Mouse (Mus musculus) kidney, embryonic 16.5 days (tissue): ENCODE data around the gene Thbs1. TPM values are rescaled to one million over a fixed set of nuclear protein-coding genes. Genes with fewer than 3 reads are reported as not detected.

Source experiments
- ATAC-seq: fragments of 200-750 bp; cut with Nextera tagmentation; 2 replicates; pipeline ENCODE4 v1.8.0; 2017; ENCODE audit warnings: moderate TSS enrichment; ENCODE audit not compliant: low FRiP score, low TSS enrichment
- H3K27ac ChIP-seq: fragments of 300-500 bp; sonication (generic); 2 replicates; pipeline ENCODE4 v1.5.1; 2014; ENCODE audit warnings: low read length
- H3K27me3 ChIP-seq: fragments of 300-500 bp; sonication (generic); 2 replicates; pipeline ENCODE4 v1.6.1; 2014; ENCODE audit warnings: low read length, control low read depth, mixed read lengths; ENCODE audit not compliant: insufficient read depth
- H3K36me3 ChIP-seq: fragments of 300-500 bp; sonication (generic); 2 replicates; pipeline ENCODE4 v1.6.1; 2014; ENCODE audit warnings: low read length, control low read depth, mixed read lengths; ENCODE audit not compliant: insufficient read depth
- H3K4me1 ChIP-seq: fragments of 300-500 bp; sonication (generic); 2 replicates; pipeline ENCODE4 v1.6.1; 2014; ENCODE audit warnings: low read length, control low read depth, mixed read lengths; ENCODE audit not compliant: insufficient read depth
- H3K4me2 ChIP-seq: fragments of 300-500 bp; sonication (generic); replicated peaks from 2 replicates; pipeline ENCODE4 v1.6.1; 2014; ENCODE audit warnings: low read depth, low read length
- H3K4me3 ChIP-seq: fragments of 300-500 bp; sonication (generic); 2 replicates; pipeline ENCODE4 v1.5.1; 2014; ENCODE audit warnings: mild to moderate bottlenecking, low read length
- H3K9ac ChIP-seq: fragments of 300-500 bp; sonication (generic); replicated peaks from 2 replicates; pipeline ENCODE4 v1.6.1; 2014; ENCODE audit warnings: low read length
- H3K9me3 ChIP-seq: fragments of 300-500 bp; sonication (generic); 2 replicates; pipeline ENCODE4 v1.6.1; 2016; ENCODE audit warnings: low read length, control low read depth
- WGBS: fragments of 180-500 bp; shearing (Covaris S2); extraction: QIAGEN DNeasy Blood & Tissue Kit; methylation state at CpG from one replicate; pipeline ENCODE4 v1.1.7; 2014; 5-methylcytosine and 5-hydroxymethylcytosine counted together
- polyA plus RNA-seq: library from polyadenylated mRNA; unstranded; fragments of >200 nt; fragmentation: Nextera tagmentation; extraction: Ambion mirVana; gene quantifications from 2 replicates; pipeline ENCODE4 v1.2.1, GENCODE M21; 2015

Gene Thbs1
- polyA plus RNA-seq, 1 experiment from 2014 or later = 54.6 TPM

- peak overlapping the region; percentile 72 for H3K4me3 ChIP-seq
- peak overlapping the region; percentile 96 for H3K4me2 ChIP-seq
- ATAC-seq = no peak
- H3K4me1 ChIP-seq = peaks cover 45% of the 10 kb centered on the region
- 0 out of 2 replicates have a peak overlapping the region, but pooled peaks have one; percentile 29 for H3K27ac ChIP-seq
- H3K27me3 ChIP-seq = no peaks in the 10 kb centered on the region; the same call in 1 of the 2 replicates
- H3K36me3 ChIP-seq = peaks cover 24% of the 10 kb centered on the region
- WGBS = 59% methylated on average over 21 of the region's 21 CpGs
- H3K9ac ChIP-seq = peak overlapping the region; percentile 81
- H3K9me3 ChIP-seq = no peaks in the 10 kb centered on the region
Measured at GRCm38 (mm10) chr2:118112846-118113479, 1.3 kb downstream of the Thbs1 start.

DNA sequence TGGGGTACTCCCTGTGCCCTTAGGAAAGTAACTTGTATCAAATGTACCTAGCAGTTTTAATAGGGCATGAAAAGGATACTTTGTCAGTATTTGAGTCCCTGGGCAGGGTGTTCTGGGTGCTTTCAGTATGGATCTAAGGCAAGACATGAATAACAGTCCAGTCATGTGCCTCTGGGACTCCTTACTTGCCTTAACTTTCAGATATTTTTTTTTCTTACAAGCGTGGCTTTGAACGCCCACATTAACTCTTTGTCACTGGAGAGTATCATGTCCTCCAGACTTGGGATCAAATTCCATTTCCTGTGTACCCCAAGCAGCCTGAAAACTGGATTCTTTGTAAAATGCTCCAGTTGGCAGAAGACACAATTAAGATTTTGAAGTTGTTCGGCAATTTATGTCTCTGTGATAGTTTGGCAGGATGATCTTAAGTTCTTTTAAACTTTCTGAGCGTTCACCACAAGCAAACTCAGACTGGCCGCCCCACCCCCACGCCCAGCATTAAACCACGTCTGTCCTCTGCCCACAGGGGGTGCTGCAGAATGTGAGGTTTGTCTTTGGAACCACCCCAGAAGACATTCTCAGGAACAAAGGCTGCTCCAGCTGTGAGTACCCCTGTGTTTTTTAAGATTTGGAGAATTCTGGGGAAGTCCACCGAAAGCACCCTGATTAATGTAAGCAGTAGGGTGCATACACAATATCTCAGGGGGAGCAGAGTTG, 2.3 kb downstream of the Thbs1 start:
- ATAC-seq = no peak
- Histone ChIP-seq H3K27ac (peak overlapping the region; percentile 19), H3K4me1 (peaks cover 52% of the 10 kb centered on the region)

DNA sequence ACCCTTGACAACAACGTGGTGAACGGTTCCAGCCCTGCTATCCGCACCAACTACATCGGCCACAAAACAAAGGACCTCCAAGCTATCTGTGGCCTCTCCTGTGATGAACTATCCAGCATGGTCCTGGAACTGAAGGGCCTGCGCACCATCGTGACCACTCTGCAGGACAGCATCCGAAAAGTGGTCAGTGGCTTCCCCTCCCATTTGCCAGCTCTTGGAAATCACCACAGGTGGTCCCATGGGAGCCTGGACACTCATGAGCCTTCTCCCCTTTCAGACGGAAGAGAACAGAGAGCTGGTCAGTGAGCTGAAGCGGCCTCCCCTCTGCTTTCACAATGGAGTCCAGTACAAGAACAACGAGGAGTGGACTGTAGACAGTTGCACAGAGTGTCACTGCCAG, 3.0 kb downstream of the Thbs1 start:
- Histone ChIP-seq H3K27ac (peak overlapping the region; percentile 1; the same call in 1 of the 2 replicates), H3K27me3 (no peaks in the 10 kb centered on the region; the same call in 1 of the 2 replicates), H3K9ac (peak overlapping the region; percentile 51), H3K4me1 (peaks cover 52% of the 10 kb centered on the region), H3K4me3 (peak overlapping the region; percentile 72), H3K4me2 (peak overlapping the region; percentile 96), H3K36me3 (peaks cover 41% of the 10 kb centered on the region), H3K9me3 (no peaks in the 10 kb centered on the region)
- 69% methylated on average over 10 of the region's 10 CpGs for WGBS
- no peak for ATAC-seq

More for the DNA sequence above, 2.3 kb downstream of the Thbs1 start:
- H3K9ac ChIP-seq = peak overlapping the region; percentile 51
- peaks cover 34% of the 10 kb centered on the region for H3K36me3 ChIP-seq
- H3K4me2 ChIP-seq = peak overlapping the region; percentile 96
- WGBS = 33% methylated on average over 8 of the region's 8 CpGs
- H3K9me3 ChIP-seq = no peaks in the 10 kb centered on the region
- peak overlapping the region; percentile 72 for H3K4me3 ChIP-seq
- H3K27me3 ChIP-seq = no peaks in the 10 kb centered on the region; the same call in 1 of the 2 replicates

DNA sequence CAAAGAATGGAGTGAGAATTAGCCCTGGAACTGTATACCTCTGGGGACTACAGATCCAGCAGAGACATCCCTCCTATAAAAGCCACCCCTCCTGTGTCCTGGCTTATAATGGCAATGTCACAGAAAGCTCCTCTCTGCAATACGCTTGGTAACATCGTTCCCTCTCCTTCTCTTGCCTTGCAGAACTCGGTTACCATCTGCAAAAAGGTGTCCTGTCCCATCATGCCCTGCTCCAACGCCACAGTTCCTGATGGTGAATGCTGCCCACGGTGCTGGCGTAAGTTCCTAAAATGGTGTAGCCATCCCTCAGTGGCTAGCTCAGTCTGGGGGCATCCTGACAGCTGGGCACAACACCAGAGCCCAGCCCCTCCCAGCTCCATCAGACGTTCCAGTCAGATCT, 4.0 kb downstream of the Thbs1 start:
- peak overlapping the region; percentile 26; the same call in 1 of the 2 replicates for H3K9ac ChIP-seq
- H3K4me2 ChIP-seq = no peak overlapping the region
- H3K27me3 ChIP-seq = no peaks in the 10 kb centered on the region; the same call in 1 of the 2 replicates
- no peaks in the 10 kb centered on the region for H3K9me3 ChIP-seq
- WGBS = 82% methylated on average over 7 of the region's 7 CpGs
- no peak for ATAC-seq
- peaks cover 51% of the 10 kb centered on the region for H3K36me3 ChIP-seq
- peaks cover 46% of the 10 kb centered on the region for H3K4me1 ChIP-seq
- H3K27ac ChIP-seq = no peak overlapping the region
- no peak overlapping the region for H3K4me3 ChIP-seq

DNA sequence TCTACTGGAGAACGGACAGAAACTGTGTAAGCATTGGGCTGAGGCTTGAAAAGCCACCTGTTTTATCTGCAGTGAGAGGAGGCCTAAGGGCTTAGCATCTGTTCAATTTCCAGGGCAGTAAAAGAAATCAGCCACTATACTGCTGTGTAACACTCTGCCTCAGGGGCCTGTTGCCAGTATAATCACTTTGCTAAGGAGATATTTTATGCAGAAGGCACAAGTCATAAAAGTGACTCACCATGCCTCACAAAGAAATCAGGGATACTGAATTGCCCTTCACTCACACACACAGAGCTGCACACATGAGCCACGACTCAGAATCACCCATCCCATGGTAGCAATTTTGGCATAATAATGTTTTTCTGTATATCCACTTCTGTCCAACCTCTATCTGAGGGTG, 4.5 kb downstream of the Thbs1 start:
- no peak overlapping the region for H3K4me3 ChIP-seq
- H3K4me2 ChIP-seq = no peak overlapping the region

GRCm38 (mm10) chr2:118116754-118117290, 5.1 kb downstream of the Thbs1 start:
- H3K27me3 ChIP-seq = no peaks in the 10 kb centered on the region; the same call in 1 of the 2 replicates
- no peak overlapping the region for H3K9ac ChIP-seq
- no peak overlapping the region for H3K4me3 ChIP-seq
- 64% methylated on average over 3 of the region's 3 CpGs for WGBS
- H3K4me1 ChIP-seq = peaks cover 43% of the 10 kb centered on the region
- H3K36me3 ChIP-seq = peaks cover 58% of the 10 kb centered on the region
- no peaks in the 10 kb centered on the region for H3K9me3 ChIP-seq
- no peak for ATAC-seq
- H3K4me2 ChIP-seq = no peak overlapping the region
- H3K27ac ChIP-seq = no peak overlapping the region

More for the DNA sequence above, 4.5 kb downstream of the Thbs1 start:
- H3K9me3 ChIP-seq = no peaks in the 10 kb centered on the region
- WGBS = 59% methylated on average over 2 of the region's 2 CpGs
- no peak overlapping the region for H3K27ac ChIP-seq
- H3K27me3 ChIP-seq = no peaks in the 10 kb centered on the region; the same call in 1 of the 2 replicates
- no peak overlapping the region for H3K9ac ChIP-seq
- peaks cover 56% of the 10 kb centered on the region for H3K36me3 ChIP-seq
- peaks cover 43% of the 10 kb centered on the region for H3K4me1 ChIP-seq
- no peak for ATAC-seq

DNA sequence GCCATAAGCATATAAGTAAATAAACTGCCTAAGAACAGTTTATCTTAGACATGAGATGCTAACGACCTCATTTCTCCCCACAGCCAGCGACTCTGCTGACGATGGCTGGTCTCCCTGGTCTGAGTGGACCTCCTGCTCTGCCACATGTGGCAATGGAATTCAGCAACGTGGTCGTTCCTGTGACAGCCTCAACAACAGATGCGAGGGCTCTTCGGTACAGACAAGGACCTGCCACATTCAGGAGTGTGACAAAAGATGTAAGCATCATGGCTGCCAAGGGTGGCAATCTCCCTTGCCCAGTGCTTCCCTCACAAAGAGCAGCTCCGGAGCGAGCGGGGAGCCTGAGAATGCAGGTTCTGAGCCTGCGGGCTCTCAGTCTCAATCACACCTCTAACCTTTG, 5.7 kb downstream of the Thbs1 start:
- no peak overlapping the region for H3K27ac ChIP-seq
- H3K9me3 ChIP-seq = no peaks in the 10 kb centered on the region
- H3K4me1 ChIP-seq = peaks cover 41% of the 10 kb centered on the region
- H3K27me3 ChIP-seq = no peaks in the 10 kb centered on the region; the same call in 1 of the 2 replicates
- peaks cover 62% of the 10 kb centered on the region for H3K36me3 ChIP-seq
- 60% methylated on average over 11 of the region's 11 CpGs for WGBS
- H3K4me2 ChIP-seq = no peak overlapping the region
- H3K4me3 ChIP-seq = no peak overlapping the region
- no peak for ATAC-seq
- no peak overlapping the region for H3K9ac ChIP-seq

GRCm38 (mm10) chr2:118118045-118118444, 6.4 kb downstream of the Thbs1 start:
- Histone ChIP-seq H3K27me3 (no peaks in the 10 kb centered on the region; the same call in 1 of the 2 replicates), H3K27ac (peak overlapping the region; percentile 61; the same call in 1 of the 2 replicates), H3K4me1 (peaks cover 35% of the 10 kb centered on the region), H3K9me3 (no peaks in the 10 kb centered on the region), H3K9ac (no peak overlapping the region), H3K4me3 (no peak overlapping the region), H3K36me3 (peaks cover 68% of the 10 kb centered on the region), H3K4me2 (no peak overlapping the region)
- ATAC-seq = peak; percentile 68
- WGBS = 32% methylated on average over 6 of the region's 6 CpGs

DNA sequence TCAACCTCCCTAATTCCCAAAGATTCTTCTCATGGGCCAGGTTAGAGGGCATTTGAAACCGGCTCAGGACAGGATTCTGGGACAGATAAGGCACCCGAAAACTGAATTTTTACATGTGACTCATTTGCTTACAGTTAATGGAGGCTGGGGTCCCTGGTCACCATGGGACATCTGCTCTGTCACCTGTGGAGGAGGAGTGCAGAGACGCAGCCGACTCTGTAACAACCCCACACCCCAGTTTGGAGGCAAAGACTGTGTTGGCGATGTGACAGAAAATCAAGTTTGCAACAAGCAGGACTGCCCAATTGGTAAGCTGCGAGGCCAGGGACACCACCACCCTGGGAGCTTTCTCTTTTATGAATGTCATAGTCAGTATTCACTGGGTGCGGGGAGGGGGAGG, 6.8 kb downstream of the Thbs1 start:
- peak overlapping the region; percentile 61; the same call in 1 of the 2 replicates for H3K27ac ChIP-seq
- peaks cover 73% of the 10 kb centered on the region for H3K36me3 ChIP-seq
- no peak overlapping the region for H3K4me3 ChIP-seq
- H3K9ac ChIP-seq = no peak overlapping the region
- no peak for ATAC-seq
- no peaks in the 10 kb centered on the region for H3K9me3 ChIP-seq
- WGBS = 85% methylated on average over 7 of the region's 7 CpGs
- H3K27me3 ChIP-seq = no peaks in the 10 kb centered on the region
- no peak overlapping the region for H3K4me2 ChIP-seq
- peaks cover 31% of the 10 kb centered on the region for H3K4me1 ChIP-seq
